Mouse (Mus musculus): ENCODE measurements around the gene Plod1. TPM values are rescaled to one million over a fixed set of nuclear protein-coding genes. Genes with fewer than 3 reads are reported as not detected.

Plod1 gene
- 60.1 and 68.0 TPM in 2 replicates for polyA plus RNA-seq (2012; rRNA removed; ENCODE audit: low replicate concordance)

GRCm38 (mm10) chr4:147936331-147936954 is at the start of gene Plod1:
Gene Plod1, minus strand, starts transcription at chr4:147936767.

GRCm38 (mm10) chr4:147985205-147986132 is 48.9 kb upstream of the Plod1 start, which contains the start of gene Nppb:
Gene Nppb, plus strand, starts transcription at chr4:147985788.

GRCm38 (mm10) chr4:147940576-147941044 is 4.0 kb upstream of the Plod1 start, which contains the start of gene 2510039O18Rik:
Gene 2510039O18Rik, plus strand, starts transcription at chr4:147940895.

DNA sequence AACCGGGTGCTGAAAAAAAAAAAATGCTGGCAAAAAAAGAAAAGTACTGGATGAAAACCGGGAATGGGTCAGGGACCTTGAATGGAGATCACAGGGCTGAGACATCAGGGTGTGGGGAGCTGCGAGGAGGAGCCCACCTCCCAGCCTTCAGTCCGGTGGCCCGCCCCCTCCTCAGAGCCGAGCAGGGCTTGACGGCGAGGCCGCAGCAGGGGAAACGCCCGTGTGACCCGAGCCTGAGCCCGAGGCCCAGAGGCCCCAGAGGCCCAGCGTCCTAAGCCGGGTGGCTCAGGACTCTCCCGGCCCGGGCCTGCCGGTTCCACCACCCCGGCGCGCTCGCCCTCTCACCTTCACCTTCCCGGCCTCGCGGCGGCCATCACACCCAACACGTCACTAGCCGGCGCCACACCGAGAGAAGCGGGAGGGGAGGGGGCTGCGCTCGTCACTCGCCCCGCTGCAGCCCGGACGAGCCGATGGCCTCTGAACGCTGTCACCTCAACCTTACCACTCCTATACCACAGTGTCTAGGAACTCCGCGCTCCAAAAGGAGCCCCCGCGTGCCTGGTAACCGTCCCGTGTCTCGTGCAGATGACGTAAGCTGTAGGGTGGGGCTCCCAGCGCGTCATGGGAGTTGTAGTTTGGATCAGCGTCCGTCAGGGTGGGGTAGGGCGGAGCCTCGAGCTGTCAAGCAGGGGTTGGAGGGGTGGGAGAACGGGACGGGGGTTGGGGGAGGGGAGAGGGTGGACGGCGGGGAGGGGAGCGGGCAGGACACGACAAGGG is 32.1 kb downstream of the Plod1 start, which contains the start of gene Mfn2:
Mfn2 (minus strand) TSS at position 392 of the 777 bp plus-strand sequence.

DNA sequence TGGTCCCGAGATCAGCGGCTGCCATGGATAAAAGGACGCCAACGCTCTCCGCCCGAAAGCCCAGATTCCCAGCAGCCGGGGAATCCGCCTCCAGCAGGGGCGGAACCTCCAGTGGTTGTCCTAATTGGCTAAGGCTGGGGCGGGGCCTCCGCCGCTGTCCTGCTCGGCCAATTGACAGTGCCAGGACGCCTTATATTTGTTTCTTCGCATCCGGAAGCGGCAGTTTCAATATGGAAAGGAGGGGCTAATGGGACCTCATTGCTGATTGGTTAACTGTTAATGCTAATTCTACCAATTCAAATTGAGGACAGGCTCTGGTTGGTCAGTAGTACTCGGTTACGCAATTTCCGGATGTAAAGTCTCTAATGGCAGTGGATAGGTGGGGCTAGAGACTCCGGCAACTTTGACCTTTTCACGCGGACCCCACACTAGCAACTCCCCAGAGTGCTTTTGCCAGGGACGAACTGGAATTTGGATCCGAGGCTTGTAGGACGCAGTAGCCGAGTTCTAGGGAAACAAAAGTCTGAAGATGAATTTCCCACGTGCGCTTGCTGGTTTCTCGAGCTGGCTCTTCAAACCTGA is 68.0 kb downstream of the Plod1 start, which contains the start of the genes Miip and Fv1:
Miip (minus strand) TSS at position 367 of the 582 bp plus-strand sequence.
Fv1 (plus strand) TSS at position 530 of the 582 bp plus-strand sequence.

Other genes with a start within 250 kb of the Plod1 start
- gene Zfp534, start 234.2 kb downstream of the Plod1 start, polyA plus RNA-seq (2012; rRNA removed; ENCODE audit: low replicate concordance) = not detected in 2 replicates
- 0.22 and 0.78 TPM in 2 replicates for gene Zfp984, start 127.0 kb downstream of the Plod1 start, polyA plus RNA-seq (2012; rRNA removed; ENCODE audit: low replicate concordance)
- 0.39 and 1.1 TPM in 2 replicates for gene Zfp933, start 88.4 kb downstream of the Plod1 start, polyA plus RNA-seq (2012; rRNA removed; ENCODE audit: low replicate concordance)
- gene Miip, start 68.0 kb downstream of the Plod1 start, polyA plus RNA-seq (2012; rRNA removed; ENCODE audit: low replicate concordance) = 57.2 and 81.0 TPM in 2 replicates
- gene Fv1, start 67.8 kb downstream of the Plod1 start, polyA plus RNA-seq (2012; rRNA removed; ENCODE audit: low replicate concordance) = 1.2 and 1.8 TPM in 2 replicates
- gene Mfn2, start 32.1 kb downstream of the Plod1 start, polyA plus RNA-seq (2012; rRNA removed; ENCODE audit: low replicate concordance) = 74.2 and 141 TPM in 2 replicates
- gene 2510039O18Rik, start 4.1 kb upstream of the Plod1 start, polyA plus RNA-seq (2012; rRNA removed; ENCODE audit: low replicate concordance) = 63.6 and 123 TPM in 2 replicates
- gene Nppb, start 49.0 kb upstream of the Plod1 start, polyA plus RNA-seq (2012; rRNA removed; ENCODE audit: low replicate concordance) = not detected in 2 replicates
- 0.19 TPM in 1 of 2 replicates, not detected in the other for gene Nppa, start 64.0 kb upstream of the Plod1 start, polyA plus RNA-seq (2012; rRNA removed; ENCODE audit: low replicate concordance)
- 13.0 and 18.4 TPM in 2 replicates for gene Clcn6, start 102.1 kb upstream of the Plod1 start, polyA plus RNA-seq (2012; rRNA removed; ENCODE audit: low replicate concordance)
- 34.8 and 35.4 TPM in 2 replicates for gene Mthfr, start 102.3 kb upstream of the Plod1 start, polyA plus RNA-seq (2012; rRNA removed; ENCODE audit: low replicate concordance)
- 36.2 and 43.3 TPM in 2 replicates for gene Agtrap, start 151.3 kb upstream of the Plod1 start, polyA plus RNA-seq (2012; rRNA removed; ENCODE audit: low replicate concordance)
- gene Mad2l2, start 193.6 kb upstream of the Plod1 start, polyA plus RNA-seq (2012; rRNA removed; ENCODE audit: low replicate concordance) = 38.2 and 46.3 TPM in 2 replicates
- 0.83 and 1.0 TPM in 2 replicates for gene Draxin, start 193.9 kb upstream of the Plod1 start, polyA plus RNA-seq (2012; rRNA removed; ENCODE audit: low replicate concordance)
- gene Fbxo6, start 215.4 kb upstream of the Plod1 start, polyA plus RNA-seq (2012; rRNA removed; ENCODE audit: low replicate concordance) = 77.4 and 85.2 TPM in 2 replicates
- gene Fbxo44, start 223.7 kb upstream of the Plod1 start, polyA plus RNA-seq (2012; rRNA removed; ENCODE audit: low replicate concordance) = 12.3 and 15.3 TPM in 2 replicates
- 1.2 and 1.7 TPM in 2 replicates for gene Fbxo2, start 223.9 kb upstream of the Plod1 start, polyA plus RNA-seq (2012; rRNA removed; ENCODE audit: low replicate concordance)

Measured in mammary gland, adult 2 months (tissue).